Comparison of ENCODE assay signal across 13 mouse cellular contexts in genomic region chr11:35840282-35840681, GRCm38 (mm10). TPM values are rescaled to one million over a fixed set of nuclear protein-coding genes. Genes with fewer than 3 reads are reported as not detected.
A peak's percentile ranks its signal among the peaks of the same experiment; 100 is the strongest.
DNase-seq lines count a peak whose midpoint lies in the region; ATAC-seq lines count a peak whose summit lies in the region.
"Had no signal": no experiment of that assay in that cellular context is flagged by ENCODE, and none has a peak within 500 bp of the region (broad histone marks: within the 10 kb centered on the region; RNA-seq: fewer than 3 reads in every experiment).

No protein-coding gene starts in this region.

- DNase-seq in kidney, postnatal 4 days, result peak; percentile 32 to 43
- DNase-seq in kidney, adult 9 months, result no peak
- DNase-seq in thymus, postnatal 0 days (ENCODE audit: low spot score), result peak; percentile 21
- DNase-seq in thymus, postnatal 36 days, result no peak
- DNase-seq in WW6 (ENCODE audit: low read depth, low spot score), result peak; percentile 80
- DNase-seq in cerebellum, postnatal 25 days, result no peak
- DNase-seq: adrenal gland, postnatal 36 days; kidney, postnatal 14 days; liver, embryonic 13.5 days had no signal

- no peak for ATAC-seq in megakaryocyte-erythroid progenitor cell, adult 5-6 weeks (replicated peaks; ENCODE audit: low FRiP score, low TSS enrichment, poor library complexity, severe bottlenecking)

RNA-seq across cellular contexts. Expression of gene Rars, which starts 6.0 kb away (rescaled TPM):
- polyA plus RNA-seq in thymus, postnatal 0 days (2015; fragmentation: Nextera tagmentation; extraction: Ambion mirVana), result 71.7 and 82.6 TPM in 2 replicates
- 99.7 and 111 TPM in 2 replicates for total RNA-seq in megakaryocyte-erythroid progenitor cell, adult 5-6 weeks (2014; fragmentation: Nextera tagmentation)
- total RNA-seq in megakaryocyte-erythroid progenitor cell, adult 5-6 weeks (2017), result 132 and 143 TPM in 2 replicates

RNA-seq across cellular contexts. Expression of gene Fbll1, which starts 41.6 kb away (rescaled TPM):
- polyA plus RNA-seq in thymus, postnatal 0 days (2015; fragmentation: Nextera tagmentation; extraction: Ambion mirVana), result not detected in 2 replicates
- total RNA-seq in megakaryocyte-erythroid progenitor cell, adult 5-6 weeks (2014; fragmentation: Nextera tagmentation), result not detected in 2 replicates
- total RNA-seq in megakaryocyte-erythroid progenitor cell, adult 5-6 weeks (2017), result not detected in 2 replicates
- polyA plus RNA-seq: heart, embryonic 15.5 days; liver, embryonic 13.5 days; myocyte; spleen, adult 2 months had no signal

Comparison
In these comparisons a context has a peak if more than half of its experiments do, and no peak if none do; other contexts are left out.
1. DNase-seq: peak in kidney, postnatal 4 days (2 of 2), thymus, postnatal 0 days (single experiment) and WW6 (single experiment); none in kidney, adult 9 months (single experiment), thymus, postnatal 36 days (0 of 2) and cerebellum, postnatal 25 days (0 of 2).